ENCODE assay signal across 9 mouse cellular contexts in genomic region chr5:31709389-31709788, GRCm38 (mm10). TPM values are rescaled to one million over a fixed set of nuclear protein-coding genes. Genes with fewer than 3 reads are reported as not detected.
A peak's percentile ranks its signal among the peaks of the same experiment; 100 is the strongest.
DNase-seq lines count a peak whose midpoint lies in the region; ATAC-seq and TF ChIP-seq lines count a peak whose summit lies in the region.
"Had no signal": no experiment of that assay in that cellular context is flagged by ENCODE, and none has a peak within 500 bp of the region (broad histone marks: within the 10 kb centered on the region; RNA-seq: fewer than 3 reads in every experiment).

No protein-coding gene starts in this region.

- intact Hi-C loops in left cerebral cortex, adult 2 months (cut with DNase I) = loop anchor here (5.0 kb wide), 2 partner anchors 173 to 488 kb away; no protein-coding TSS in a partner anchor
- intact Hi-C loops in left cerebral cortex, postnatal 14 days (cut with DNase I) = no loop called here

- H3K27ac ChIP-seq in left cerebral cortex, adult 2 months = no peak overlapping the region
- H3K27ac ChIP-seq in forebrain, embryonic 11.5 days (ENCODE audit: low read depth, low read length) = no peak overlapping the region
- H3K27ac ChIP-seq: limb, embryonic 15.5 days had no signal

- no peak overlapping the region for H3K4me3 ChIP-seq in left cerebral cortex, adult 2 months
- H3K4me3 ChIP-seq in C2C12 (ENCODE audit: insufficient read depth, poor library complexity, severe bottlenecking) = no peak overlapping the region
- H3K4me3 ChIP-seq in forebrain, embryonic 11.5 days (ENCODE audit: low read depth, low read length) = no peak overlapping the region
- H3K4me3 ChIP-seq: limb, embryonic 15.5 days had no signal

- peak; percentile 25 for TF ChIP-seq CTCF in left cerebral cortex, adult 2 months (IDR thresholded peaks at IDR 0.05)
- TF ChIP-seq CTCF in C2C12 (IDR thresholded peaks at IDR 0.05; ENCODE audit: control insufficient read depth, insufficient read depth, insufficient read length) = peak; percentile 5

- no peaks in the 10 kb centered on the region for H3K27me3 ChIP-seq in C2C12 (ENCODE audit: control insufficient read depth, insufficient read depth, insufficient read length)
- no peaks in the 10 kb centered on the region for H3K27me3 ChIP-seq in forebrain, embryonic 11.5 days (ENCODE audit: control insufficient read depth, insufficient read depth, low read length)
- H3K27me3 ChIP-seq: limb, embryonic 15.5 days had no signal

- no peaks in the 10 kb centered on the region for H3K79me2 ChIP-seq in C2C12 (ENCODE audit: control insufficient read depth, insufficient read depth)

- H3K79me3 ChIP-seq in C2C12 (ENCODE audit: low read depth) = peaks cover 2% of the 10 kb centered on the region

- no peak overlapping the region for H3K4me2 ChIP-seq in forebrain, embryonic 11.5 days (ENCODE audit: low read depth, low read length, severe bottlenecking)
- H3K4me2 ChIP-seq: limb, embryonic 15.5 days had no signal

- ATAC-seq in forebrain, embryonic 11.5 days (replicated peaks; ENCODE audit: low FRiP score) = no peak

- no peaks in the 10 kb centered on the region for H3K9me3 ChIP-seq in forebrain, embryonic 11.5 days (ENCODE audit: control insufficient read depth, low read length)
- H3K9me3 ChIP-seq: limb, embryonic 15.5 days had no signal

- no peak overlapping the region for H3K9ac ChIP-seq in forebrain, embryonic 11.5 days (ENCODE audit: low read length)
- H3K9ac ChIP-seq: limb, embryonic 15.5 days had no signal

- no peak for DNase-seq in left cerebral cortex, adult 2 months (ENCODE audit: extremely low spot score in 1 of 2, low spot score in 2 of 2)
- DNase-seq in left cerebral cortex, postnatal 14 days (ENCODE audit: low spot score in 2 of 2) = no peak
- peak; percentile 45 for DNase-seq in MEL-GATA-1-ER (ENCODE audit: extremely low read depth, low read depth)
- DNase-seq in natural killer cell, adult 2 months (ENCODE audit: low spot score in 2 of 2) = peak; percentile 26 to 44
- DNase-seq in gastrocnemius, postnatal 25 days = no peak
- DNase-seq in forebrain, embryonic 11.5 days (ENCODE audit: low spot score) = no peak
- DNase-seq: right cerebral cortex, adult 18-20 months had no signal

- peaks cover 6% of the 10 kb centered on the region for H3K36me3 ChIP-seq in C2C12 (ENCODE audit: control insufficient read depth, insufficient read depth)
- H3K36me3 ChIP-seq in forebrain, embryonic 11.5 days (ENCODE audit: control insufficient read depth, insufficient read depth, low read length) = no peaks in the 10 kb centered on the region
- H3K36me3 ChIP-seq: limb, embryonic 15.5 days had no signal

- no peak overlapping the region for H3ac ChIP-seq in C2C12 (ENCODE audit: control insufficient read depth, insufficient read length, low read depth)

- no peaks in the 10 kb centered on the region for H3K4me1 ChIP-seq in forebrain, embryonic 11.5 days (replicated peaks; ENCODE audit: control insufficient read depth, insufficient read depth, low read length)
- H3K4me1 ChIP-seq: limb, embryonic 15.5 days had no signal

- WGBS in forebrain, embryonic 11.5 days = 69% methylated on average over 1 of the region's 1 CpGs

TF ChIP-seq in C2C12, 6 proteins besides CTCF, POLR2A, EP300 and RAD21:
- TF ChIP-seq CEBPB (IDR thresholded peaks at IDR 0.05; ENCODE audit: low read depth) = no peak
- no peak for TF ChIP-seq MAX (IDR thresholded peaks at IDR 0.05)
- TF ChIP-seq MYOD1 (IDR thresholded peaks at IDR 0.05; ENCODE audit: control insufficient read depth, insufficient read length, low read depth) = no peak
- no peak for TF ChIP-seq FOSL1 (IDR thresholded peaks at IDR 0.05; ENCODE audit: insufficient read depth, low read length, poor library complexity, severe bottlenecking)
- TF ChIP-seq USF1 (IDR thresholded peaks at IDR 0.05; ENCODE audit: low read depth) = no peak
- TF ChIP-seq MYOG (IDR thresholded peaks at IDR 0.05; ENCODE audit: control insufficient read depth, extremely low read depth, insufficient read length) = no peak
TF ChIP-seq in C2C12: peak in this region for 0.

RNA-seq across cellular contexts. Expression of gene Babam2, which starts 11.9 kb away (rescaled TPM):
- 10 to 100 TPM; 39.5 to 45.2 TPM for total RNA-seq in left cerebral cortex, adult 2 months (2021)
- 10 to 100 TPM; 41.3 to 44.5 TPM for total RNA-seq in left cerebral cortex, postnatal 14 days (2021)
- polyA plus RNA-seq in C2C12 (2012; fragmentation: generic; extraction: Trizol) = 36.0 TPM
- 10 to 100 TPM; 22.8 to 23.8 TPM for total RNA-seq in gastrocnemius, postnatal 25 days (2021)
- 38.9 and 39.1 TPM in 2 replicates for polyA plus RNA-seq in forebrain, embryonic 11.5 days (2014; fragmentation: Nextera tagmentation; extraction: Ambion mirVana)

RNA-seq across cellular contexts. Expression of gene Rbks, which starts 12.0 kb away (rescaled TPM):
- total RNA-seq in left cerebral cortex, adult 2 months (2021) = 1 to 10 TPM; 3.8 to 4.0 TPM
- total RNA-seq in left cerebral cortex, postnatal 14 days (2021) = 1 to 10 TPM; 2.5 to 4.0 TPM
- polyA plus RNA-seq in C2C12 (2012; fragmentation: generic; extraction: Trizol) = 1.3 TPM
- 1 to 10 TPM; 2.3 to 2.8 TPM for total RNA-seq in gastrocnemius, postnatal 25 days (2021)
- 3.2 and 3.4 TPM in 2 replicates for polyA plus RNA-seq in forebrain, embryonic 11.5 days (2014; fragmentation: Nextera tagmentation; extraction: Ambion mirVana)

Comparison
In these comparisons a context has a peak if more than half of its experiments do, and no peak if none do; other contexts are left out.
1. DNase-seq: peak in MEL-GATA-1-ER (single experiment) and natural killer cell, adult 2 months (2 of 2); none in left cerebral cortex, adult 2 months (0 of 2), left cerebral cortex, postnatal 14 days (0 of 2), gastrocnemius, postnatal 25 days (single experiment) and forebrain, embryonic 11.5 days (single experiment).